Mouse (Mus musculus): ENCODE results near the gene Zbtb43. TPM values are rescaled to one million over a fixed set of nuclear protein-coding genes. Genes with fewer than 3 reads are reported as not detected.
A peak's percentile ranks its signal among the peaks of the same experiment; 100 is the strongest.

The Zbtb43 gene
- polyA plus RNA-seq, 1 experiment, result 15.9 TPM

DNA sequence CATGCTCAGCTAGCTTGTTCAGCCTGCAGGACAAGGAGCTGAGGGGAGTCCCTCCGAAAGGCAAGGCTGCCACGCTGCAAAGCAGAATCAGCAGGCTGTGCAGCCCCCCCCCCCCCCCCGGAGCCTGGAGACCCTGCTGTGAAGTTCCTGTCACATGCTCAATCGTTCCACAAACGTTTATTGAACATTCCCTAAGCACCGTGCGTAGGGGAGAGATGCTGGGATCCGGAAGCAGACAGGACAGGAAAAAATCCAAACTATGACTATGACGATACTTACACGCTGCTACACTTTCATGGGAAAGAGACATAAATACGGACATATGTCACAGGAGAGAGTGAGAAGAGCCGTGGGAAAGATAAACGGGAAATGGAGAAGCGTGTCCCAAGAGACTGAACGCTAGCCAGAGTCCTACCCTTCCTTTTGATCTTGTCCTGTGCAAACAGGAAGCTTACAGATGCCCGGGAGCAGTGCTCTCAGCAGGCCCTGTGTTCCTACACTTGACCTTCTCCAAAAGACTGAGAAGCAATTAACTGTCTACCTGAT, 32.3 kb downstream of the Zbtb43 start:
- TF ChIP-seq POLR2A (IDR thresholded peaks at IDR 0.05; ENCODE audit: low read depth, low read length) (no peak), CTCF (IDR thresholded peaks at IDR 0.05; ENCODE audit: borderline replicate concordance, insufficient read depth, low read length) (no peak)
- Histone ChIP-seq H3K27ac (ENCODE audit: insufficient read depth, low read length) (no peak overlapping the region), H3K4me1 (ENCODE audit: control insufficient read depth, insufficient read depth, low read length) (peaks cover 6% of the 10 kb centered on the region; the same call in 1 of the 2 replicates), H3K4me3 (ENCODE audit: insufficient read depth, low read length) (no peak overlapping the region)

DNA sequence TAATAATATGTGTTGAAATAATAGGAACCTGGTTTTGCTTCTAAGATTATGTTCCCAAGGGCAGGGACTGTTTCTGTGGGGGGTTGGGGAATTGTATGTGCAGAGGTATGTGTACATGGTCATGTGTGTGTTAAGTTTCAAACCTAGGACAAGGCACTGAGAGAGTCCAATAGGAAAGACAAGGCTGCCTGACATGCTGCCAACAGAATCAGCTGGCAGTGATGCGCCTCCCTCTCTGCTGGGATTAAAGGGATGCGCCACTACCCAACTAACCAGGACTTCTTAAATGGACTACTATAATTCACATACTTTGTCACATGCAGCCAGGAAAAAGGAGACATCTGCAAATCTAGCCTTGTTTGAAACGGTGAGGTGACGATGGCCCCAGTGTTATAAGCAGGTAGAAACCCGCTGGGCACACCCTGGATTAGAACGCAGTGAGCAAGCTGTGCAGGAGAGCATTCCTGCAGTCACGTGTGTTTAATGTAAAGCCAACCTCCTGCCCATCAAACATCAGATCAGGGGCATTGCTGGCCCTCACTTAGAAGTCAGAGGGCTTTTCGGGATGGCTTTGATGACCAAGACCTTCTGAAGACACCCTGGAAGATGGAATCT, 33.2 kb downstream of the Zbtb43 start:
- peaks cover 6% of the 10 kb centered on the region; the same call in 1 of the 2 replicates for H3K4me1 ChIP-seq (ENCODE audit: control insufficient read depth, insufficient read depth, low read length)
- H3K27ac ChIP-seq (ENCODE audit: insufficient read depth, low read length), result no peak overlapping the region
- H3K4me3 ChIP-seq (ENCODE audit: insufficient read depth, low read length), result no peak overlapping the region
- TF ChIP-seq CTCF (IDR thresholded peaks at IDR 0.05; ENCODE audit: borderline replicate concordance, insufficient read depth, low read length) (no peak), POLR2A (IDR thresholded peaks at IDR 0.05; ENCODE audit: low read depth, low read length) (no peak)

DNA sequence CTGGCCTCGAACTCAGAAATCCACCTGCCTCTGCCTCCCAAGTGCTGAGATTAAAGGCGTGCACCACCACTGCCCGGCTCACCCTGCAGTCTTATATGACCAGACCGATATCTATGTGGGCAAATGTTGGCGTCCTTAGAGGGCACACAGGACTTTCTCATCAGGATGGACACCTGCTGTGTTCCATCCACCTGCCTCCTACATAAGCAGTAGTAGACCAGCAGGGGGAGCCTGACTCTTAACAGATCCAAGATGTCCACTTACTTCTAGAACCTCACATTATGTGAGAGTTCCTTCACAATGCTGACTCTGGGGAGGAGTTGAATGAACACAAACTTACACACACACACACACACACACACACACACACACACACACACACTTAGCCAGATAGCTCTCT, 35.5 kb downstream of the Zbtb43 start:
- no peak for TF ChIP-seq POLR2A (IDR thresholded peaks at IDR 0.05; ENCODE audit: low read depth, low read length)
- peak; percentile 16; the same call in 1 of the 2 replicates for TF ChIP-seq CTCF (IDR thresholded peaks at IDR 0.05; ENCODE audit: borderline replicate concordance, insufficient read depth, low read length)
- no peak overlapping the region for H3K4me3 ChIP-seq (ENCODE audit: insufficient read depth, low read length)
- no peak overlapping the region for H3K27ac ChIP-seq (ENCODE audit: insufficient read depth, low read length)
- H3K4me1 ChIP-seq (ENCODE audit: control insufficient read depth, insufficient read depth, low read length), result peaks cover 12% of the 10 kb centered on the region; the same call in 1 of the 2 replicates

DNA sequence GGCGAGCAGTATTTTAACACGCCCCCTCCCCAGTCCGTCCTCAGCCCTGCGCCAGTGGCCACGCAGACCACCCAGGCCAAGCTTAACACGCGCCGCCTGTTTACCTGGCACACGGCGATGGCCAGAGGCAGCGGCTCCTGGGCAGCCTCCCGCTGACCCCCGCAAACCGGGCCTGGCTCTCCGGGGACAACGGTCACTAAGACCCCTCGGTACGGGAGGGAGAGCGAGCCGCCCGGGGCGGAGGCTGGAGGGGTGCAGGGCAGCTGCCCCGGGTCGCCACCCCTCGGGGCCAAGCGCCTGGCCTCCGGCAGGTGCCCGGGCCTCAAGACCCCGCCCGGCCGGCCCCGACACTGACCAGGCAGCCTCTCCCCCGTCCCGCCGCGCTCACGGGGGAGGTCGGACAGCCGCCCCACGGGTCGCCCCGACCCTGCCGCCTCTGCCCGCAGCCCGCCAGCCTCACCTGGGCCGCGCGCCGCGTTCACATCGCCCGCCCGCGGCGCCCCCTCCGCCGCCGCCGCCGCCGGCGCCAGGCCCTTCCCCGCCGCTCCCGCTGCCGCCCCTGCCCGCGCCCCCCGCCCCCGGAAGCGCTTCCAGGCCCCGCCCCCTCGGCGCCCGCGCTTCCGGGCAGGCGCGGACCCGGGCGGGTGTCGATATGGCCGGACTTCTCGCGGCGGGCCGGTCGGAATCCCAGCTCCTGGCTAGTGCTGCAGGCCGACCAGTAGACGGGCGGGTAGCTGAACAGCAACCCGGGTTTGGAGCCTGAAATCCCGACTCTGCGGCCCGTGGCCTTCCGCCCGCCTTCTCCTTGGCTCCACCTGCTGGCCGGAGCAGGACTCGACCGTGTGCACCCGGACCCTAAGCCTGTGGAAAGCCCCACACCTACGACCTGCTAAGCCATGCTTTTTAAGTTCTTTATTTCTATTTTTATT, 37.3 kb downstream of the Zbtb43 start, which contains the start of gene Zbtb34:
Zbtb34 (minus strand) TSS at position 554 of the 929 bp plus-strand sequence.
- peak; percentile 79 for TF ChIP-seq CTCF (IDR thresholded peaks at IDR 0.05; ENCODE audit: borderline replicate concordance, insufficient read depth, low read length)
- TF ChIP-seq POLR2A (IDR thresholded peaks at IDR 0.05; ENCODE audit: low read depth, low read length), result peak; percentile 80
- H3K4me3 ChIP-seq (ENCODE audit: insufficient read depth, low read length), result peak within 1 kb of the TSS; percentile 99
- peaks cover 8% of the 10 kb centered on the region; the same call in 1 of the 2 replicates for H3K4me1 ChIP-seq (ENCODE audit: control insufficient read depth, insufficient read depth, low read length)
- peak within 1 kb of the TSS; percentile 48 for H3K27ac ChIP-seq (ENCODE audit: insufficient read depth, low read length)

DNA sequence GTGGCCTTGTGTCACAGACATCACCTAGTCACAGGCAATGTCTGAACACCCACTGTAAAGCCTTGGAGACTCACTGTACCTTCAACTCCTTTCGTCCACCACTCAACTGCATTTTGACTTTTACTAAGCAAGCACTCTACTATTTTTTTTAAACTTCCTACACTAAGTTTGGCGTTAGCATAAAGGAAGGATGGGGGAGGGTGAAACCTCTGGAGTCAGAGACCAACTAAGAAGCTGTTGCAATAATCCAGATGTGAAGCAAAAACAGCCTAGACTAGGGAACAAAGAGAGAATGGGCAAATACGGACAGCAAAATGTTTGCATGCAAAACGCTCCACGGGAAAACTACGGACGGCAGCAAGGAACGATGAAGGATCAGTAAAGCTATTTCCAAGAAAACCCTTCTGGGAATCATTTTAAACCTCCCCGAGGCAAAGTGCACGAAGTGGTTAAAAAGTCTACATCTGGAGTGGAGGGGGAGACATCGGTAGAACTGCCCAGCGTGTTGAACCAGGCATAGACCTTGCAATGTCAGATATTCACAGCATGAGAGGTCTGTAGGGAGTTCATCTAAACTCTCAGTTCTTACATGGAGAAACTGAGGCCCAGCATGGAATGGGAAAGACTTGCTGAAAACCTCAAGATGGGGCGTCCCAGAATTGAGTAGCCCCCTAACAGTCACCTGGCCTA, 38.1 kb downstream of the Zbtb43 start:
- Histone ChIP-seq H3K4me1 (ENCODE audit: control insufficient read depth, insufficient read depth, low read length) (peaks cover 8% of the 10 kb centered on the region; the same call in 1 of the 2 replicates), H3K4me3 (ENCODE audit: insufficient read depth, low read length) (peak overlapping the region; percentile 99), H3K27ac (ENCODE audit: insufficient read depth, low read length) (peak overlapping the region; percentile 12)
- TF ChIP-seq CTCF (IDR thresholded peaks at IDR 0.05; ENCODE audit: borderline replicate concordance, insufficient read depth, low read length), result no peak
- no peak; the same call in 1 of the 2 replicates for TF ChIP-seq POLR2A (IDR thresholded peaks at IDR 0.05; ENCODE audit: low read depth, low read length)

DNA sequence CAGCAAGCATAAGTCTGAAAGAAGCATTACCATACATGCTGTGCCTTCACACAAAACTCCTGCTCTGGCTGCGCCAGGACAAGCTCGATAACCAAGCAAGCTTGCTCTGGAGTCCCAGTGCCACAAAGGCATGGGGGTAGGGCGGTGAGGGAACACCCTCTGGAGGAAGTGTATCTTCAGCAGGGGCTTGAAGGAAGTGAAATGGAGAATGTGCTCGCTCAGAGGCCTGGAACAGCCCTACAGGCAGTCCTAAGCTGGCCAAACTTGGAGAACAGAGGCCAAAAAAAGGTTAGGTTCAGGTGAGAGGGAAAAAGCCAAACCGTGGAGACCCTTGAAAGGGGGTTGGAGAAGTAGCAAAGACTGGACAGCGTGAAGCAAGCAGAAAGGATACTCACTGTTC, 39.0 kb downstream of the Zbtb43 start:
- TF ChIP-seq POLR2A (IDR thresholded peaks at IDR 0.05; ENCODE audit: low read depth, low read length) (no peak), CTCF (IDR thresholded peaks at IDR 0.05; ENCODE audit: borderline replicate concordance, insufficient read depth, low read length) (no peak)
- H3K27ac ChIP-seq (ENCODE audit: insufficient read depth, low read length), result no peak overlapping the region
- peaks cover 8% of the 10 kb centered on the region; the same call in 1 of the 2 replicates for H3K4me1 ChIP-seq (ENCODE audit: control insufficient read depth, insufficient read depth, low read length)
- 0 out of 2 replicates have a peak overlapping the region, but pooled peaks have one; percentile 2 for H3K4me3 ChIP-seq (ENCODE audit: insufficient read depth, low read length)

DNA sequence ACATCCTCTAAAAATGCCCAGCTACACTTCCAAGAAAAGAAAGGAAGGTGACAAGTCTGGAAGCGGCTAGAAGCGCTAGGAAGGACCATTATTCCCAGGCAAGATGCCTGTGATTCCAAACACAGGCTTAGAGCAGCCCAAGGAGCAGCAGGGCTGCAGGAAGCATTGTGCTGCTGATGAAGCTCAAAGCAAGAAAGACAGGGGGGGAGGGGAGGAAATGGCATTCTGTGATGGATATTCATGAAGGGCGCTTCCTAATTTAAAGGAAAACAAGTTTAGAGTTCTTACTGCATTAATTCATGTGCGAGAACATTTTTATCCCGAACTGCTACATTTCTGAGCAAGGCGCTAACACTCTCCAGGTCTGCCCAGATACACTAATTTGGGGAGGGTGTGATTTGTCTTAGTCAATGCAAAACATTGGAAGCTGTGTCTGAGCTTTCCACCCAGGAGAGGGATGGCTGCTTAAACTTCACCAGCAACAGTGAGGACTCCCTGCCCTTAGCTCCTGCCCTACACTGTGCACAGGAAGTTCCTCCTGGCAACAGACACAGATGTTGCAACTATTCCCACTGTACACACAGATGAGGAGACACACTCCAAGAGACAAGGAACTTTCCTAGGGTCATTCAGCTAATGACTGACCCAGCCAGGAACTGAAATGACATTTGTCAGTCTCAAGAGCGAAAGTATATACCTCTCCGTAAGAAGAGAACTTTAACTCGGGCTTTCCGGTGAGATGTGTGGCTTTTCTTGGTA, 41.5 kb downstream of the Zbtb43 start:
- Histone ChIP-seq H3K4me3 (ENCODE audit: insufficient read depth, low read length) (no peak overlapping the region), H3K4me1 (ENCODE audit: control insufficient read depth, insufficient read depth, low read length) (peaks cover 8% of the 10 kb centered on the region; the same call in 1 of the 2 replicates), H3K27ac (ENCODE audit: insufficient read depth, low read length) (no peak overlapping the region)
- TF ChIP-seq POLR2A (IDR thresholded peaks at IDR 0.05; ENCODE audit: low read depth, low read length), result no peak
- no peak for TF ChIP-seq CTCF (IDR thresholded peaks at IDR 0.05; ENCODE audit: borderline replicate concordance, insufficient read depth, low read length)

DNA sequence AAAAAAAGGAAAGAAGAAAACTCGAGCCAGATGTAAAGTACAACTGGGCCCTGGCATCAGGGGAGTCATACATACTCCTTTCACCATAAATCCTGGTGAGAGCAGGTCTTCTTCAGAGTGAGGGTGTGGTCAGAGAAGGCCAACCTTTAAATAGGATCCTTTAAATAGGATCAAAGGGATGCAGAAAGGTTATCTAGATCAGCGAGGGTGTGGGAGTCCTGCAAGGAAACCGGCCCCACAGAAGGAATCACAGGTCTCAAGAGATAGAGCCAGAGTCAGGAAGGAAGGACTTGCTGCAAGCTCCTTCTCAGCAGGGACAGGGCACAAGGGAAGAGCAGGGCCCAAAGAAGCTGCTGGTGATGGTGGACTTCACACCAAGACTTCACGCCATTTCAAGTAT, 50.9 kb downstream of the Zbtb43 start:
- Histone ChIP-seq H3K4me1 (ENCODE audit: control insufficient read depth, insufficient read depth, low read length) (no peaks in the 10 kb centered on the region; the same call in 1 of the 2 replicates), H3K27ac (ENCODE audit: insufficient read depth, low read length) (no peak overlapping the region), H3K4me3 (ENCODE audit: insufficient read depth, low read length) (no peak overlapping the region)
- TF ChIP-seq POLR2A (IDR thresholded peaks at IDR 0.05; ENCODE audit: low read depth, low read length), result no peak
- no peak for TF ChIP-seq CTCF (IDR thresholded peaks at IDR 0.05; ENCODE audit: borderline replicate concordance, insufficient read depth, low read length)
